Mouse (Mus musculus) heart, adult 2 months (tissue): ENCODE results near the gene Gnai2. TPM values are rescaled to one million over a fixed set of nuclear protein-coding genes. Genes with fewer than 3 reads are reported as not detected.

ENCODE experiments used
- DNase-seq, 2 experiments: peaks; one replicate each; pipeline ENCODE4 v3.0.0; 2021
- H3K27ac ChIP-seq: fragments of 200-600 bp; 2 replicates; pipeline ENCODE4 v1.8.1; 2022
- H3K27me3 ChIP-seq: fragments of 200-500 bp; 2 replicates; pipeline ENCODE4 v1.6.1; 2012; ENCODE audit warnings: mild to moderate bottlenecking, low read length, inconsistent platforms, mixed read lengths; ENCODE audit not compliant: control insufficient read depth, insufficient read depth
- H3K36me3 ChIP-seq: fragments of 200-500 bp; 2 replicates; pipeline ENCODE4 v1.6.1; 2012; ENCODE audit warnings: low read length, inconsistent platforms; ENCODE audit not compliant: control insufficient read depth, insufficient read depth
- H3K4me1 ChIP-seq: fragments of 200-500 bp; 2 replicates; pipeline ENCODE4 v1.6.1; 2011; ENCODE audit warnings: low read length; ENCODE audit not compliant: control insufficient read depth, insufficient read depth
- H3K4me3 ChIP-seq: fragments of 200-600 bp; 2 replicates; pipeline ENCODE4 v1.8.1; 2022
- H3K79me2 ChIP-seq: fragments of 200-500 bp; replicated peaks from 2 replicates; pipeline ENCODE4 v1.6.1; 2012; ENCODE audit warnings: mild to moderate bottlenecking, inconsistent platforms, low read length, moderate library complexity, mixed read lengths; ENCODE audit not compliant: control insufficient read depth, insufficient read depth
- H3K9ac ChIP-seq: fragments of 200-500 bp; 2 replicates; pipeline ENCODE4 v1.6.1; 2012; ENCODE audit warnings: low read depth, mild to moderate bottlenecking, control low read depth, inconsistent platforms, low read length, mixed read lengths
- CTCF ChIP-seq: fragments of 200-600 bp; IDR thresholded peaks from 2 replicates; pipeline ENCODE4 v1.8.1; 2022; ENCODE audit warnings: antibody characterized with exemption, mild to moderate bottlenecking, moderate library complexity
- EP300 ChIP-seq: fragments of 200-500 bp; IDR thresholded peaks from 2 replicates; pipeline ENCODE4 v1.6.1; 2011; ENCODE audit warnings: low read depth, low read length, control low read depth; ENCODE audit not compliant: insufficient read depth
- POLR2A ChIP-seq: fragments of 200-500 bp; IDR thresholded peaks from 2 replicates; pipeline ENCODE4 v1.6.1; 2011; ENCODE audit warnings: mild to moderate bottlenecking, low read depth, low read length, control low read depth; ENCODE audit not compliant: insufficient read depth
- WGBS: fragments of 180-500 bp; shearing (Covaris S2); methylation state at CpG from one replicate; pipeline ENCODE4 v1.1.7; 2018; 5-methylcytosine and 5-hydroxymethylcytosine counted together
- intact Hi-C: fragments of 180-260 bp; cut with DNase I; formaldehyde crosslinking; loops from one replicate; pipeline ENCODE4 v1.15.1; 2025
- polyA plus RNA-seq: library from polyadenylated mRNA; depleted of rRNA; stranded (reverse); fragments of >200 nt; gene quantifications from 2 replicates; pipeline ENCODE4 v1.2.3, GENCODE M21; 2012
- total RNA-seq, 2 experiments: library from RNA; stranded (reverse); gene quantifications; 2 replicates each; pipeline ENCODE4 v1.2.3; 2021

Gnai2 gene
- total and polyA plus RNA-seq, 3 experiments: 243 to 311 (median 250) TPM

DNA sequence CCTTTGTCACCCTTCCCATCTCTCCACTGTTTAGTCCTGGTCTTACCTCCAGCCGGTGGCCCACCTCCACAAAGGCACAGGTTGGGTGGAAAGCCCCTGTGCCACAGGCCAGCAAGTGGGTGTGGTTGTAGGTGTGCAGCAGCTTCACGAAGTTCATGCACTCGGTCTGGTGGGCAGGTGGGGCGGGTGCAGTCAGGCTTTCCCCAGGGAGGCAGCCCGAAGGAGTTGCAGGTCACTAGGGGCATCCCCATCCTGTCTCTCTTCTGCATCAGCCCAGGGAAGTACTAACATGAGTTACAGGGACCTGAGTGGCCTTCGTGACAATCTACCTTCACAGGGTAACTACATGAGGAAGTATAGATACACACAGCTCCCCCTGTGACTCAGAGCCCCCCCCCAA lies 31.9 kb downstream of the Gnai2 start:
- no peak overlapping the region for H3K4me3 ChIP-seq
- peaks cover 3% of the 10 kb centered on the region; the same call in 1 of the 2 replicates for H3K4me1 ChIP-seq
- DNase-seq: no peak
- intact Hi-C loops: loop anchor here (5.0 kb wide), 1 partner anchor 134 kb away; no protein-coding TSS in a partner anchor
- no peaks in the 10 kb centered on the region for H3K79me2 ChIP-seq
- H3K9ac ChIP-seq: no peak overlapping the region
- H3K36me3 ChIP-seq: no peaks in the 10 kb centered on the region
- H3K27ac ChIP-seq: no peak overlapping the region
- H3K27me3 ChIP-seq: no peaks in the 10 kb centered on the region
- TF ChIP-seq CTCF: no peak
- TF ChIP-seq EP300: no peak
- no peak for TF ChIP-seq POLR2A
- WGBS: 72% methylated on average over 6 of the region's 6 CpGs

GRCm38 (mm10) chr9:107602068-107602648 lies 33.0 kb downstream of the Gnai2 start:
- H3K9ac ChIP-seq: 0 out of 2 replicates have a peak overlapping the region, but pooled peaks have one; percentile 17
- H3K79me2 ChIP-seq: no peaks in the 10 kb centered on the region
- H3K4me1 ChIP-seq: peaks cover 8% of the 10 kb centered on the region
- DNase-seq: peak; percentile 89 to 96
- H3K27ac ChIP-seq: peak overlapping the region; percentile 12; the same call in 1 of the 2 replicates
- H3K4me3 ChIP-seq: 0 out of 2 replicates have a peak overlapping the region, but pooled peaks have one; percentile 20
- intact Hi-C loops: loop anchor here (1.0 to 5.0 kb wide), 3 partner anchors 42 to 135 kb away; no protein-coding TSS in a partner anchor
- no peaks in the 10 kb centered on the region for H3K27me3 ChIP-seq
- H3K36me3 ChIP-seq: no peaks in the 10 kb centered on the region
- no peak for TF ChIP-seq POLR2A
- TF ChIP-seq CTCF: peak; percentile 100; the same call in 1 of the 2 replicates
- peak; percentile 98 for TF ChIP-seq EP300
- WGBS: 4% methylated on average over 10 of the region's 10 CpGs

DNA sequence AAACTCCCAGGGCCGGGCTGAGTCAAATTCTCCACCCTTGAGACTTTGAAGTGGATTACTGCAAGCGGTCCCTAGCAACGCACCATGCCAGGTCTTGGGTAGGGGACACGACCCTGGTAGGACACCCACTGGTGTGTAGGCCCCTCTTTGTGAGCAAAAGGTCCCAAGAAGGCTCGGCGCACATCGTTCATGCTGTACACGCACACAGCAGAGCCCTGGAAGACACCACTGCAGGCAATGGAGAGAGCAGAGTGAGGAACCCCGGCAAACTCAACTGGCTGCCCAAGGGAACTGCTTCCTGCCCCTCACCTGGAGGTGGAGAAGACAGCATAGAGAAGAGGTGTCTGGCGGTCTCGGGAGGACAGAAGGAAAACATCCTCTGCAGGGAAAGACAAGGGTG lies 33.9 kb downstream of the Gnai2 start:
- TF ChIP-seq CTCF (no peak), EP300 (no peak), POLR2A (no peak)
- no peak overlapping the region for H3K9ac ChIP-seq
- no peaks in the 10 kb centered on the region for H3K27me3 ChIP-seq
- intact Hi-C loops: loop anchor here (5.0 kb wide), 1 partner anchor 136 kb away; no protein-coding TSS in a partner anchor
- no peak for DNase-seq
- WGBS: 82% methylated on average over 11 of the region's 11 CpGs
- no peak overlapping the region for H3K4me3 ChIP-seq
- H3K4me1 ChIP-seq: peaks cover 10% of the 10 kb centered on the region
- H3K36me3 ChIP-seq: no peaks in the 10 kb centered on the region
- no peak overlapping the region for H3K27ac ChIP-seq
- no peaks in the 10 kb centered on the region for H3K79me2 ChIP-seq

DNA sequence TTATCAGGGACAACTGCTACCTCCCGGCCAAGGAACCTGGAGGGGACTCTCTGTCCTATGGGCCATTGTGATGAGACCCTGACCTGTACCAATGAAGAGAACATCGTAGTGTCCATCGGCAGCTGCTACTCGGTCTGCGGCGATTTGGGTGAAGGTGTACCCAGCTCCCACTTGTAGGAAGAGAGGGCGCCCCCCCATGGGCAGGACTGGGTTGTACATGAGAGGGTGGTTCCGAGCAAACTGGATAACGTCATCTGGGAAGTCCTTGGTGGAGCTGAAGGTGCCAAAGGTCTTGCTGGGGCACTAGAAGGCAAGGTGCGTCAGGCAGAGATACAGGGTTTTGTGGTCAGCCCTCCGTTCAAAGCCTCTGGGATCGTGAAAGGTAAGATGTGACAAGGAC lies 34.4 kb downstream of the Gnai2 start:
- DNase-seq: no peak
- Histone ChIP-seq H3K9ac (no peak overlapping the region), H3K4me1 (peaks cover 10% of the 10 kb centered on the region), H3K4me3 (no peak overlapping the region), H3K27ac (no peak overlapping the region), H3K36me3 (no peaks in the 10 kb centered on the region), H3K79me2 (no peaks in the 10 kb centered on the region), H3K27me3 (no peaks in the 10 kb centered on the region)
- TF ChIP-seq EP300: no peak
- peak; percentile 40 for TF ChIP-seq CTCF
- TF ChIP-seq POLR2A: no peak
- 76% methylated on average over 12 of the region's 12 CpGs for WGBS
- intact Hi-C loops: loop anchor here (5.0 kb wide), 1 partner anchor 137 kb away; no protein-coding TSS in a partner anchor

GRCm38 (mm10) chr9:107599842-107600241 lies 35.3 kb downstream of the Gnai2 start:
- H3K79me2 ChIP-seq: no peaks in the 10 kb centered on the region
- DNase-seq: no peak
- no peak for TF ChIP-seq POLR2A
- no peak for TF ChIP-seq CTCF
- no peak for TF ChIP-seq EP300
- 77% methylated on average over 14 of the region's 14 CpGs for WGBS
- no peaks in the 10 kb centered on the region for H3K36me3 ChIP-seq
- no peak overlapping the region for H3K9ac ChIP-seq
- no peaks in the 10 kb centered on the region for H3K27me3 ChIP-seq
- intact Hi-C loops: loop anchor here (5.0 kb wide), 1 partner anchor 137 kb away; no protein-coding TSS in a partner anchor
- no peak overlapping the region for H3K27ac ChIP-seq
- H3K4me3 ChIP-seq: no peak overlapping the region
- peaks cover 10% of the 10 kb centered on the region for H3K4me1 ChIP-seq

DNA sequence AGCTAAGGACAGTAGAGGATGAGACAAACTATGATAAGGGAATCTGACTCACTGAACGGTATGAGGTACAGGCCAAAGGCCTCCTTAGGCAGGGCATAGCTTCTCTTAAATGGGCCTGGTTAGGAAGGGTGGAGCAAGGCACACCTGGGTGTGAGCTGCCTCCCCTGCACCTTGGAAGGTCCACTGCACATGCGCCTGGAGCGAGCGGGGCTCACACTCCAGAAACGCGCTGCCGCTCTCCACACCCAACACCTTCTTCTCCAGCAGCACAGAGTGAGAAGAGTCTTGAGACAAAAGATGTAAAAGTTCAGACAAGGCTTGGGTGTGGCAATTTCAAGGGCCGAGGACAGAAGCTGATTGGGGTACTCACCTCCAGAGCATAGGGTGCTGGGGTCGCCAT lies 35.7 kb downstream of the Gnai2 start:
- Histone ChIP-seq H3K9ac (no peak overlapping the region), H3K4me3 (no peak overlapping the region), H3K27me3 (no peaks in the 10 kb centered on the region), H3K27ac (no peak overlapping the region), H3K4me1 (peaks cover 10% of the 10 kb centered on the region), H3K79me2 (no peaks in the 10 kb centered on the region), H3K36me3 (no peaks in the 10 kb centered on the region)
- intact Hi-C loops: no loop called here
- DNase-seq: no peak
- TF ChIP-seq EP300 (no peak), POLR2A (no peak), CTCF (no peak)
- 88% methylated on average over 9 of the region's 9 CpGs for WGBS
